In the genomic region with DNA sequence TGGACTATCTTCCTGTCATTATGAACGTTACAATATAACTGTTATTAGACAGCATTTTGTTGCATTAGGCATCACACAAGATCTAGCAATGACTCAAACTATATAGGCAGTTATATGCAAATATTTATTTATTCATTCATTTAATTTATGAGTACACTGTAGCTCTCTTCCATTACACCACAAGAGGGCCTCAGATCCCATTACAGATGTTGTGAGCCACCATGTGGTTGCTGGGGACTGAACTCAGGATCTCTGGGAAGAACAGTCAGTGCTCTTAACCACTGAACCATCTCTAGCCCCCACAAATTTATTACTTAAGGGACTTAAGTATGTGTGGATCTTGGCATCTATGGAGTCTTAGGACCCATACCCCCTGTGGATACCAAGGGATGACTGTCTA, we compare ENCODE assay signal across 16 mouse cellular contexts. TPM values are rescaled to one million over a fixed set of nuclear protein-coding genes. Genes with fewer than 3 reads are reported as not detected.
DNase-seq lines count a peak whose midpoint lies in the region; ATAC-seq and TF ChIP-seq lines count a peak whose summit lies in the region.
"Had no signal": no experiment of that assay in that cellular context is flagged by ENCODE, and none has a peak within 500 bp of the region (broad histone marks: within the 10 kb centered on the region; RNA-seq: fewer than 3 reads in every experiment).

No protein-coding gene starts in this region.

- intact Hi-C loops in gastrocnemius, adult 2 months (cut with DNase I) = no loop called here
- intact Hi-C loops in left cerebral cortex, adult 2 months (cut with DNase I) = no loop called here

- ATAC-seq in cerebellum, adult (ENCODE audit: insufficient number of reproducible peaks, low FRiP score, low TSS enrichment) = no peak

- H3K4me3 ChIP-seq in gastrocnemius, adult 2 months = no peak overlapping the region
- no peak overlapping the region for H3K4me3 ChIP-seq in left cerebral cortex, adult 2 months
- H3K4me3 ChIP-seq: embryonic facial prominence, embryonic 13.5 days; forebrain, embryonic 12.5 days; hindbrain, embryonic 10.5 days; kidney, embryonic 15.5 days; stomach, embryonic 15.5 days had no signal

- peak; percentile 52 for TF ChIP-seq CTCF in gastrocnemius, adult 2 months (IDR thresholded peaks at IDR 0.05)
- TF ChIP-seq CTCF in left cerebral cortex, adult 2 months (IDR thresholded peaks at IDR 0.05) = peak; percentile 42

- no peak for DNase-seq in gastrocnemius, adult 2 months
- DNase-seq in gastrocnemius, postnatal 10 days = no peak
- no peak for DNase-seq in left cerebral cortex, adult 2 months (ENCODE audit: extremely low spot score in 1 of 2, low spot score in 2 of 2)
- DNase-seq in left cerebral cortex, adult 18-20 months (ENCODE audit: low spot score in 2 of 2) = no peak
- peak; percentile 50 for DNase-seq in 416B (ENCODE audit: low read depth)
- peak; percentile 50 for DNase-seq in R1 (ENCODE audit: low read depth, low spot score)
- DNase-seq in embryo, embryonic 10.5 days (ENCODE audit: low spot score) = no peak
- DNase-seq: cerebellum, postnatal 14 days; right cerebral cortex, postnatal 4 days; thymus, postnatal 4 days had no signal

- peak overlapping the region; percentile 73 for H3K27ac ChIP-seq in gastrocnemius, adult 2 months
- no peak overlapping the region for H3K27ac ChIP-seq in left cerebral cortex, adult 2 months
- H3K27ac ChIP-seq: embryonic facial prominence, embryonic 13.5 days; forebrain, embryonic 12.5 days; hindbrain, embryonic 10.5 days; kidney, embryonic 15.5 days; stomach, embryonic 15.5 days had no signal

RNA-seq across cellular contexts. Expression of a gene that starts 26.1 kb away (rescaled TPM):
- total RNA-seq in gastrocnemius, adult 2 months (2021) = 10 to 100 TPM; 18.3 to 50.1 TPM
- 10 to 100 TPM; 29.2 to 30.5 TPM for total RNA-seq in gastrocnemius, postnatal 10 days (2021)
- not detected for total RNA-seq in left cerebral cortex, adult 2 months (2021)
- total RNA-seq in left cerebral cortex, adult 18-20 months (2021) = not detected

Comparison
In these comparisons a context has a peak if more than half of its experiments do, and no peak if none do; other contexts are left out.
1. DNase-seq: peak in 416B (single experiment) and R1 (single experiment); none in gastrocnemius, adult 2 months (single experiment), gastrocnemius, postnatal 10 days (single experiment), left cerebral cortex, adult 2 months (0 of 2), left cerebral cortex, adult 18-20 months (0 of 2) and embryo, embryonic 10.5 days (single experiment).
2. RNA of a gene that starts 26.1 kb away (total RNA-seq): 18.3 to 50.1 TPM in gastrocnemius, adult 2 months and 29.2 to 30.5 TPM in gastrocnemius, postnatal 10 days; not detected in left cerebral cortex, adult 2 months and not detected in left cerebral cortex, adult 18-20 months; every median in the first group is over 10 times any median in the second.